Mouse (Mus musculus): ENCODE data around the gene Tex46.

DNA sequence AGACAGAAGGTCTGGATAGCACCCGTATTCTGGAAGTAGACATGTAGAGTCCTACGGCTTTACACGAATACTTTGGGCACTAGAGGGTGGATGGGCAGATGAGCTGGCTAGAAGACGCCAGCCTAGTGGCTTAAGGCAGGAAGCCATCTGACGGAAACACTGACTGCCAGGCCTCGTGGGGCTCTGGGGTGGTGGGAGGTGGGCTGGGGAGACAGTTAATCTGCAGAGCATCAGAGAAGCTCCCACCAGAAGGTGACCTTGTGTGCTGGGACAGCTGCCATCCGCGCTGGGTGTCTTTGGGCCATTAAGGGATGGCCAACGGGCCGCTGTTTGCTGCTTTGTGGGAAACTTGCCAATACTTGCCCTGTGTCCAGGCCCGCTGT lies 42.3 kb downstream of the Tex46 start:
- TF ChIP-seq POLR2A (IDR thresholded peaks at IDR 0.05; ENCODE audit: extremely low read depth, insufficient read depth, low read length), result no peak
- TF ChIP-seq CTCF (IDR thresholded peaks at IDR 0.05; ENCODE audit: low read depth, low read length), result no peak

All from liver, adult 2 months (tissue).